Mouse (Mus musculus) neural tube, embryonic 15.5 days (tissue): ENCODE measurements around the gene Intu. TPM values are rescaled to one million over a fixed set of nuclear protein-coding genes. Genes with fewer than 3 reads are reported as not detected.

Experiments
- ATAC-seq: fragments of 200-750 bp; cut with Nextera tagmentation; 2 replicates; pipeline ENCODE4 v1.8.0; 2017; ENCODE audit warnings: mild to moderate bottlenecking, moderate TSS enrichment, moderate library complexity; ENCODE audit not compliant: low FRiP score
- H3K27ac ChIP-seq: fragments of 300-500 bp; sonication (generic); replicated peaks from 2 replicates; pipeline ENCODE4 v1.5.1; 2015; ENCODE audit warnings: mild to moderate bottlenecking, inconsistent platforms
- H3K27me3 ChIP-seq: fragments of 300-500 bp; sonication (generic); replicated peaks from 2 replicates; pipeline ENCODE4 v1.6.1; 2015; ENCODE audit warnings: inconsistent platforms
- H3K36me3 ChIP-seq: fragments of 300-500 bp; sonication (generic); 2 replicates; pipeline ENCODE4 v1.6.1; 2015; ENCODE audit warnings: inconsistent platforms
- H3K4me1 ChIP-seq: fragments of 300-500 bp; sonication (generic); 2 replicates; pipeline ENCODE4 v1.6.1; 2015; ENCODE audit warnings: inconsistent platforms
- H3K4me2 ChIP-seq: fragments of 300-500 bp; sonication (generic); 2 replicates; pipeline ENCODE4 v1.6.1; 2015; ENCODE audit warnings: inconsistent platforms, mild to moderate bottlenecking, moderate library complexity
- H3K4me3 ChIP-seq: fragments of 300-500 bp; sonication (generic); replicated peaks from 2 replicates; pipeline ENCODE4 v1.5.1; 2015; ENCODE audit warnings: mild to moderate bottlenecking, inconsistent platforms
- H3K9ac ChIP-seq: fragments of 300-500 bp; sonication (generic); replicated peaks from 2 replicates; pipeline ENCODE4 v1.6.1; 2015; ENCODE audit warnings: mild to moderate bottlenecking, inconsistent platforms
- H3K9me3 ChIP-seq: fragments of 300-500 bp; sonication (generic); replicated peaks from 2 replicates; pipeline ENCODE4 v1.6.1; 2016; ENCODE audit warnings: inconsistent platforms
- WGBS: fragments of 180-500 bp; shearing (Covaris S2); methylation state at CpG from one replicate; pipeline ENCODE4 v1.1.7; 2015; ENCODE audit warnings: mixed read lengths; 5-methylcytosine and 5-hydroxymethylcytosine counted together
- polyA plus RNA-seq: library from polyadenylated mRNA; unstranded; fragments of >200 nt; fragmentation: Nextera tagmentation; extraction: Ambion mirVana; gene quantifications from 2 replicates; pipeline ENCODE4 v1.2.1, GENCODE M21; 2015

Gene Intu
- polyA plus RNA-seq, 1 experiment from 2014 or later: 2.1 TPM

DNA sequence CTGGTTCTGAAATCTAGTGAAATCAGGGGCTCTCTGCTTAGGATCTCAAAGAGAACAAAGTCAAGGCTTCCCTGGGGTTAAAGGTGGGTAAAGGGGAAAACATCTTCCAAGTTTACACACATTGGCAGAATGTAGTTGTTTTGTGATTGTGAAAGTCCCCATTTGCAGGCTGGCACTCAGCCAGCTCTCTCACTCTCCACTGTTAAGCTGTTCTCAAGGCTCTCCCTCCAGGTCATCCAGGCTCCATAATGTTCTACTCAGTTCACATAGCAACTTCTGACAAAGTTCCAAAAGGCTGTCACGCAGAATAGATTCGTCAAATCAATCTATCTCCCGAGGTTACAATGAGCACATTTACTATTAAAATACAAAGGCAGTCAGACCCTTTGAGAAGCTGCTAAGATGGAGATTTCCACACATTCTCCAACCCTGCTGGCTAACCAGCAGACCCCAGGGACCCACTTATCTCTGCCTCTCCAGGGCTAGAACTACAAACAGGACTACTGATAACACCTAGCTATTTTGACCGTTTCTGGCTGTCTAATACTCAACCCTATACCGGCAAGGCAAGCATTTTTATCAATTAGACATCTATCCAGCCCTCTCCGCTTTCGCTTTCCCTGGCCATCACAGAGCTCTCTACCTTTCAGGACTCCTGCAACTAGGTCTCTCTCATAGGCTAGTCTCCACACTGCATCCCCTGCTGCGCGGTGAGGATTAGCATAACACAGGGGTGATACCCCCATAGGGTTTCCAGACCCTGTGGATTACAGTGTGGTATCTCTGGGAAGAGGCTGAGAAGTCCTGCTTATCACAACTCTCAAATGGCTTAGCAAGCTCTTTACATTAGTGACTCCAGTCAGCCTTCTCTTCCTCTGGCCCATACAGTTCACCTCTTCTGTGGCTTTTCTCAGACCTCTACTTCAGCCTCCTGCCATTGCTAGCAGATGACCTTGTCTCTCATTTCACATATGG lies 2.8 kb upstream of the Intu start:
- Histone ChIP-seq H3K27ac (no peak overlapping the region), H3K27me3 (peaks cover 8% of the 10 kb centered on the region), H3K9me3 (no peaks in the 10 kb centered on the region; the same call in 1 of the 2 replicates), H3K4me1 (peaks cover 29% of the 10 kb centered on the region), H3K4me3 (no peak overlapping the region), H3K36me3 (no peaks in the 10 kb centered on the region), H3K4me2 (peak overlapping the region; percentile 17; the same call in 1 of the 2 replicates), H3K9ac (no peak overlapping the region)
- no peak for ATAC-seq
- WGBS: 32% methylated on average over 9 of the region's 9 CpGs

GRCm38 (mm10) chr3:40528958-40529357 lies 2.1 kb upstream of the Intu start:
- 75% methylated on average over 6 of the region's 6 CpGs for WGBS
- Histone ChIP-seq H3K27ac (no peak overlapping the region), H3K9ac (no peak overlapping the region), H3K27me3 (peaks cover 11% of the 10 kb centered on the region), H3K36me3 (no peaks in the 10 kb centered on the region), H3K4me2 (no peak overlapping the region), H3K4me1 (peaks cover 27% of the 10 kb centered on the region), H3K9me3 (no peaks in the 10 kb centered on the region; the same call in 1 of the 2 replicates), H3K4me3 (no peak overlapping the region)
- ATAC-seq: no peak

DNA sequence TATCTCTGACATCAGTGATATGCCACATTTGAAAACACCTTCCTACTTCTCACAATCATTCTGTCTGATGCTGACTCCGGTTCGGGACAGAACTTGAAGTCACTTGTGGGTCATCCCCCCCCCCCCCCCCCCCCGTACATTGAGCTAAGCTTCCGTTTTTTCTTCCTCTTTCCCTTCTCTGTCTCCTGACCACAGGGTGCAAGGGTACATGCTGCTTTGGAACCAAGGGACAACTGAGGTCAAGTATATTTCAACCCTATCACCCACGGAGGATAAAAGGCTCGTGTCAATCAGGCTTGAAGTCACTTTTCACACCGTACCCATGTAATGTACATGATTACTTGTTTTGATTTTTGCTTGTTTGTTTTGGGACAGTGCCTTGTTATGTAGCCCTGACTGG lies 241 bp upstream of the Intu start:
- Histone ChIP-seq H3K4me1 (peaks cover 27% of the 10 kb centered on the region), H3K9me3 (no peaks in the 10 kb centered on the region; the same call in 1 of the 2 replicates), H3K27me3 (peaks cover 14% of the 10 kb centered on the region), H3K4me3 (peak overlapping the region; percentile 53), H3K27ac (no peak overlapping the region), H3K4me2 (peak overlapping the region; percentile 98), H3K36me3 (no peaks in the 10 kb centered on the region), H3K9ac (0 out of 2 replicates have a peak overlapping the region, but pooled peaks have one; percentile 58)
- 10% methylated on average over 7 of the region's 7 CpGs for WGBS
- peak; percentile 30; the same call in 1 of the 2 replicates for ATAC-seq

DNA sequence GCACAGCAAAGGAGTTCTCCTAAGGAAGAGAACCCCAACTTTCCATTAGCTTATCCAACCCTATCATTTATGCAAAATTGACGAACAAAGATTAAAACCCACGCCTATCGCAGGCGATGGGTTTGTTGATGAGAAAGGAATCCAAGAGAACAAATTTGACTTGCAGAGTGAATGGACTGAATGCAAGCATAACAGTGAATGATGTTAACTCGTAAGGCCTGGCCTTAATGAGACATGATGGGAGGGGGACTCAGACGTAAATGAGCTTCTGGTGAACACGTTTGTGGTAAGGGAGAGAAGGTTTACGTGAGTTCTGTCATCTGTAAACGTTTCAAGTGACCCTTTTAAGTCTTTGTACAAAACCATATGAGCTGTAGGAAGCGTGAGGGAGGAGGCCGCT lies 1.2 kb downstream of the Intu start:
- Histone ChIP-seq H3K9me3 (no peaks in the 10 kb centered on the region; the same call in 1 of the 2 replicates), H3K27me3 (peaks cover 14% of the 10 kb centered on the region), H3K4me1 (peaks cover 27% of the 10 kb centered on the region), H3K36me3 (no peaks in the 10 kb centered on the region), H3K27ac (no peak overlapping the region), H3K4me2 (peak overlapping the region; percentile 98), H3K4me3 (peak overlapping the region; percentile 53), H3K9ac (no peak overlapping the region)
- no peak for ATAC-seq
- 7% methylated on average over 11 of the region's 11 CpGs for WGBS

- H3K9ac ChIP-seq: no peak overlapping the region
- no peak overlapping the region for H3K4me3 ChIP-seq
- peaks cover 20% of the 10 kb centered on the region for H3K4me1 ChIP-seq
- H3K36me3 ChIP-seq: no peaks in the 10 kb centered on the region
- no peak for ATAC-seq
- no peak overlapping the region for H3K27ac ChIP-seq
- H3K27me3 ChIP-seq: peaks cover 14% of the 10 kb centered on the region
- H3K4me2 ChIP-seq: no peak overlapping the region
- no peaks in the 10 kb centered on the region; the same call in 1 of the 2 replicates for H3K9me3 ChIP-seq
- WGBS: 75% methylated on average over 4 of the region's 4 CpGs
Measured at GRCm38 (mm10) chr3:40534141-40534540, 3.1 kb downstream of the Intu start.

- Histone ChIP-seq H3K36me3 (no peaks in the 10 kb centered on the region), H3K4me3 (peak overlapping the region; percentile 92)
- peak; percentile 99 for ATAC-seq
Measured at GRCm38 (mm10) chr3:40540567-40541554, 9.8 kb downstream of the Intu start.

GRCm38 (mm10) chr3:40546621-40547020 lies 15.5 kb downstream of the Intu start:
- no peak for ATAC-seq
- H3K27ac ChIP-seq: no peak overlapping the region
- H3K36me3 ChIP-seq: no peaks in the 10 kb centered on the region
- no peak overlapping the region for H3K9ac ChIP-seq
- no peaks in the 10 kb centered on the region for H3K27me3 ChIP-seq
- H3K9me3 ChIP-seq: no peaks in the 10 kb centered on the region
- H3K4me1 ChIP-seq: no peaks in the 10 kb centered on the region; the same call in 1 of the 2 replicates
- H3K4me2 ChIP-seq: no peak overlapping the region
- no peak overlapping the region for H3K4me3 ChIP-seq
- 82% methylated on average over 4 of the region's 4 CpGs for WGBS

More at GRCm38 (mm10) chr3:40540567-40541554, 9.8 kb downstream of the Intu start:
- H3K27ac ChIP-seq: peak overlapping the region; percentile 76
- H3K4me1 ChIP-seq: no peaks in the 10 kb centered on the region; the same call in 1 of the 2 replicates
- 4% methylated on average over 44 of the region's 45 CpGs for WGBS
- peak overlapping the region; percentile 65 for H3K4me2 ChIP-seq
- no peaks in the 10 kb centered on the region for H3K27me3 ChIP-seq
- no peaks in the 10 kb centered on the region for H3K9me3 ChIP-seq
- H3K9ac ChIP-seq: peak overlapping the region; percentile 78

GRCm38 (mm10) chr3:40652941-40653352 lies 121.9 kb downstream of the Intu start:
- no peak for ATAC-seq
- Histone ChIP-seq H3K36me3 (peaks cover 8% of the 10 kb centered on the region), H3K4me3 (no peak overlapping the region), H3K4me1 (no peaks in the 10 kb centered on the region), H3K4me2 (no peak overlapping the region), H3K9me3 (no peaks in the 10 kb centered on the region), H3K9ac (no peak overlapping the region), H3K27ac (no peak overlapping the region), H3K27me3 (no peaks in the 10 kb centered on the region)
- 81% methylated on average over 10 of the region's 10 CpGs for WGBS

GRCm38 (mm10) chr3:40653582-40653981 lies 122.5 kb downstream of the Intu start:
- Histone ChIP-seq H3K27me3 (no peaks in the 10 kb centered on the region), H3K4me2 (no peak overlapping the region), H3K9me3 (no peaks in the 10 kb centered on the region), H3K36me3 (peaks cover 10% of the 10 kb centered on the region), H3K9ac (no peak overlapping the region), H3K4me1 (no peaks in the 10 kb centered on the region), H3K27ac (no peak overlapping the region), H3K4me3 (no peak overlapping the region)
- no peak for ATAC-seq
- WGBS: 97% methylated on average over 16 of the region's 16 CpGs

GRCm38 (mm10) chr3:40654028-40654427 lies 122.9 kb downstream of the Intu start:
- H3K4me3 ChIP-seq: no peak overlapping the region
- ATAC-seq: no peak
- no peaks in the 10 kb centered on the region for H3K9me3 ChIP-seq
- H3K9ac ChIP-seq: no peak overlapping the region
- 81% methylated on average over 11 of the region's 11 CpGs for WGBS
- no peak overlapping the region for H3K27ac ChIP-seq
- peaks cover 14% of the 10 kb centered on the region for H3K36me3 ChIP-seq
- H3K27me3 ChIP-seq: no peaks in the 10 kb centered on the region
- no peaks in the 10 kb centered on the region for H3K4me1 ChIP-seq
- H3K4me2 ChIP-seq: no peak overlapping the region

GRCm38 (mm10) chr3:40655571-40655970 lies 124.5 kb downstream of the Intu start:
- H3K9me3 ChIP-seq: no peaks in the 10 kb centered on the region
- peaks cover 14% of the 10 kb centered on the region for H3K36me3 ChIP-seq
- no peaks in the 10 kb centered on the region for H3K27me3 ChIP-seq
- 86% methylated on average over 11 of the region's 11 CpGs for WGBS
- H3K4me3 ChIP-seq: no peak overlapping the region
- no peaks in the 10 kb centered on the region for H3K4me1 ChIP-seq
- no peak overlapping the region for H3K9ac ChIP-seq
- no peak overlapping the region for H3K27ac ChIP-seq
- ATAC-seq: no peak
- no peak overlapping the region for H3K4me2 ChIP-seq
